Mouse (Mus musculus): ENCODE results near the gene Ttc6. TPM values are rescaled to one million over a fixed set of nuclear protein-coding genes. Genes with fewer than 3 reads are reported as not detected.

Gene Ttc6
- 0.11 and 0.18 TPM in 2 replicates for total RNA-seq (2012; rRNA removed)

DNA sequence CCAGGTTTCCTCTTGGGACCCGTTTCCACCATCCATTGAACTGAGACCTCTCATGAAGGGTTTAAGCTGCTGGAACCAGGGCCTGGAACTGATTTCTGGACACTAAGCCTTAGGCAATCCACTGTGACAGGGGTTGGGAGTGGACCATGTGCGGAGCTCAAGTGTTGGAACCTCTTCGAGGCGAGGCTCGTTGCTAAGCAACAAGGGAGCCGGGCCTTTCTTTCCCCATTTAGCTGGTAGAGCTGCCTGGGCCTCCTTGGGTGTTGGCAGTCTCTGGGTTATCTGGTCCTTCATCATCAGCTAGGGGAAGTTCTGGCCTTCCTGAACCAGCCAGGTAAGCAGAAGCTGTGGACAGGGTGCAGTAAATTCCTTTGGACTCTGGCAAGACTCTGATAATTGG, at the start of gene Ttc6:
Ttc6 (plus strand) TSS at position 205 of the 400 bp plus-strand sequence.
- TF ChIP-seq ZNF384 (IDR thresholded peaks at IDR 0.05; ENCODE audit: low read depth, low read length) (no peak), CHD2 (IDR thresholded peaks at IDR 0.05; ENCODE audit: low read depth, low read length) (no peak), ZC3H11A (IDR thresholded peaks at IDR 0.05; ENCODE audit: borderline replicate concordance, low read depth, low read length) (no peak), MAFK (IDR thresholded peaks at IDR 0.05; ENCODE audit: insufficient read depth, low read depth, low read length) (no peak), HCFC1 (IDR thresholded peaks at IDR 0.05; ENCODE audit: borderline replicate concordance, insufficient read depth, low read length) (no peak)

DNA sequence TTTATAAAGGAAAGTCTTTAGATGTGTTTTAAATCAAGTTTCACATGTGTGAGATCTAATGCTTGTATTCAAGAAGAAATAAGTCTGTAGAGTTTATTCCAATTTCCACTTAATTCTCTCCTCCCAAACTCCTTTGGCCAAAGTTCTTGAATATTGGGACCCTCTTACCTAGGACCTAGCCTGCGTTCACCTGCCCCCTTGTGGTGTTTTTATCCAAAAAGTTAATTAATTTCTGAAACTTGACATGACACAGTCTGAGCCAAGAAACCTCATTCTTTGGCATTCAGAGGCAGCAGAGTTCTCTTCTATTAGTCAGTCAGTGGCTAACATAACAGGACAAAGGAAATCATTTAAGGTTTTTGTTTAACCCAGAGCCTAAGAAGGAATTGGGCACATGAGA, 49.4 kb upstream of the Ttc6 start:
- in situ Hi-C loops (cut with MboI; ENCODE audit: low sequenced_read_pairs in 2 of 2, unreplicated experiment in 2 of 2), result no loop called here
- no peak for TF ChIP-seq CHD2 (IDR thresholded peaks at IDR 0.05; ENCODE audit: low read depth, low read length)
- TF ChIP-seq ZC3H11A (IDR thresholded peaks at IDR 0.05; ENCODE audit: borderline replicate concordance, low read depth, low read length), result no peak
- no peak for TF ChIP-seq HCFC1 (IDR thresholded peaks at IDR 0.05; ENCODE audit: borderline replicate concordance, insufficient read depth, low read length)
- no peak for TF ChIP-seq ZNF384 (IDR thresholded peaks at IDR 0.05; ENCODE audit: low read depth, low read length)
- TF ChIP-seq MAFK (IDR thresholded peaks at IDR 0.05; ENCODE audit: insufficient read depth, low read depth, low read length), result no peak
- H3K27ac ChIP-seq (ENCODE audit: insufficient read depth, low read depth, low read length, poor library complexity, severe bottlenecking), result no peak overlapping the region
- H3K4me1 ChIP-seq (ENCODE audit: control insufficient read depth in 2 of 2, insufficient read depth in 2 of 2, low read length in 2 of 2, poor library complexity in 1 of 2), result peaks cover 4 to 6% of the 10 kb centered on the region in 2 experiments; a peak in 2 of 4 replicates
- no peak overlapping the region for H3K4me3 ChIP-seq (ENCODE audit: insufficient read depth in 1 of 2, low read depth in 1 of 2, low read length in 2 of 2, poor library complexity in 1 of 2, severe bottlenecking in 1 of 2)
- no peaks in the 10 kb centered on the region for H3K9me3 ChIP-seq (ENCODE audit: control insufficient read depth, insufficient read depth, low read depth, low read length)
- no peak overlapping the region for H3K9ac ChIP-seq (ENCODE audit: insufficient read depth, low read depth, low read length, poor library complexity, severe bottlenecking)
- no peak for DNase-seq (ENCODE audit: low read depth, low spot score)
- H3K36me3 ChIP-seq (ENCODE audit: control insufficient read depth, insufficient read depth, low read length, poor library complexity, severe bottlenecking), result no peaks in the 10 kb centered on the region

More for the DNA sequence above, at the start of gene Ttc6:
- DNase-seq (ENCODE audit: low read depth, low spot score), result no peak
- no peaks in the 10 kb centered on the region for H3K4me1 ChIP-seq (ENCODE audit: control insufficient read depth in 2 of 2, insufficient read depth in 2 of 2, low read length in 2 of 2, poor library complexity in 1 of 2)
- no peak within 1 kb of the TSS for H3K9ac ChIP-seq (ENCODE audit: insufficient read depth, low read depth, low read length, poor library complexity, severe bottlenecking)
- in situ Hi-C loops (cut with MboI; ENCODE audit: low sequenced_read_pairs in 2 of 2, unreplicated experiment in 2 of 2), result no loop called here
- H3K27ac ChIP-seq (ENCODE audit: insufficient read depth, low read depth, low read length, poor library complexity, severe bottlenecking), result no peak within 1 kb of the TSS
- no peaks in the 10 kb centered on the region for H3K36me3 ChIP-seq (ENCODE audit: control insufficient read depth, insufficient read depth, low read length, poor library complexity, severe bottlenecking)
- no peaks in the 10 kb centered on the region for H3K9me3 ChIP-seq (ENCODE audit: control insufficient read depth, insufficient read depth, low read depth, low read length)
- no peak within 1 kb of the TSS for H3K4me3 ChIP-seq (ENCODE audit: insufficient read depth in 1 of 2, low read depth in 1 of 2, low read length in 2 of 2, poor library complexity in 1 of 2, severe bottlenecking in 1 of 2)

DNA sequence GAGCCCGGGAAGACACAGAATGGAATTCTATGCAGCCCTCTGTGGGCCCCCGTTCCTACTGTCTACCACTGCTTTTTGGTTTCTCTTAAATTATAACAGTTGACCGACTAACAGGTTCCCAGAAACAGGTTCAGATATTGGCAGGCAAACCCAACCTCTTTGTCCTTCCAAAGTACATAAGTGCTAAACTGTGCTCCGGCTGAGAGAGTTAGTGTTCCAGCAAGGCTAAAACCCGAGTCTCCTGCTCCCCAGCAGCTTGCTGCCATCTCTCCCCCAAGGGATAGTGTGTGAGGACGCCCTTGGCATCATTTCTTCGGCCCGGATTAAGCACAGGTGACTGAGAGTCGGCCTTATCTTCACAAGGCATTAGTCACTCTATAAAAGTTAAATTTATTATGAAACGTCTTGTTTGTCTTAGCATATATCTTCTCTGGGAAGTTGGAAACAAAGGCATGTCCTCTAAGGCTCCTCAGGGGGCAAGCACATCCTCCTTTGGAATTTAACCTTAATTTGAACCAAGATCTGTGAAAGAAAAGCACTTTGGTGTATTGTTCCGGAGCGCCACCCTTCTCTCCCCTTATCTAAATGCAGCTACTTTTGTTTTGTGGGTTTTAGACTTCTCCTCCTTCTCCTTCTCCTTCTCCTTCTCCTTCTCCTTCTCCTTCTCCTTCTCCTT, 48.1 kb upstream of the Ttc6 start:
- Histone ChIP-seq H3K36me3 (ENCODE audit: control insufficient read depth, insufficient read depth, low read length, poor library complexity, severe bottlenecking) (no peaks in the 10 kb centered on the region), H3K4me3 (ENCODE audit: insufficient read depth in 1 of 2, low read depth in 1 of 2, low read length in 2 of 2, poor library complexity in 1 of 2, severe bottlenecking in 1 of 2) (peak overlapping the region in 1 of 2 experiments; percentile 14; a peak in 2 of 4 replicates), H3K4me1 (ENCODE audit: control insufficient read depth in 2 of 2, insufficient read depth in 2 of 2, low read length in 2 of 2, poor library complexity in 1 of 2) (peaks cover 4 to 6% of the 10 kb centered on the region in 2 experiments; a peak in 2 of 4 replicates), H3K9ac (ENCODE audit: insufficient read depth, low read depth, low read length, poor library complexity, severe bottlenecking) (no peak overlapping the region), H3K27ac (ENCODE audit: insufficient read depth, low read depth, low read length, poor library complexity, severe bottlenecking) (no peak overlapping the region; the same call in 1 of the 2 replicates), H3K9me3 (ENCODE audit: control insufficient read depth, insufficient read depth, low read depth, low read length) (no peaks in the 10 kb centered on the region)
- no peak for TF ChIP-seq HCFC1 (IDR thresholded peaks at IDR 0.05; ENCODE audit: borderline replicate concordance, insufficient read depth, low read length)
- no peak for TF ChIP-seq CHD2 (IDR thresholded peaks at IDR 0.05; ENCODE audit: low read depth, low read length)
- no peak for TF ChIP-seq MAFK (IDR thresholded peaks at IDR 0.05; ENCODE audit: insufficient read depth, low read depth, low read length)
- no peak for TF ChIP-seq ZNF384 (IDR thresholded peaks at IDR 0.05; ENCODE audit: low read depth, low read length)
- no peak for TF ChIP-seq ZC3H11A (IDR thresholded peaks at IDR 0.05; ENCODE audit: borderline replicate concordance, low read depth, low read length)
- in situ Hi-C loops (cut with MboI; ENCODE audit: low sequenced_read_pairs in 2 of 2, unreplicated experiment in 2 of 2), result no loop called here
- no peak for DNase-seq (ENCODE audit: low read depth, low spot score)

DNA sequence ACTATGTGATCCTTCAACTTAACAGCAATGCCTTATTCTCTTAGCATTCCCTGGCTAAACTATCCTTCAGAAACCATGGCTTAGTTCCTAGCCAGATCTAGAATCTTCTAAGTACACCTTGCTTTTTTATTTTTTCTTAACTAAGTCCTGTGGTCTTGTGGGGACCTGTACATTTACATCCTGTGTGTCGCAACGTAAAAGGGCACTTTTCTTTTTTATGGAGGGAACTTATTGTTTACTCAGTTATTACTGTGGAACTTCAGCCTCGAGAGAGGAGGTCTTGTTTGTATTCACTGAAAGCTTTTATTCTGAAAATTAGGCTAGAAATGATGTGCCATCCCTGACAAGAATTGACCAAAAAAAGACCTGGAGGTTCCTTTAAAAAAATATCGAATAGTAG, 35.6 kb upstream of the Ttc6 start:
- H3K27ac ChIP-seq (ENCODE audit: insufficient read depth, low read depth, low read length, poor library complexity, severe bottlenecking), result no peak overlapping the region
- no peak overlapping the region for H3K4me3 ChIP-seq (ENCODE audit: insufficient read depth in 1 of 2, low read depth in 1 of 2, low read length in 2 of 2, poor library complexity in 1 of 2, severe bottlenecking in 1 of 2)
- no peaks in the 10 kb centered on the region for H3K9me3 ChIP-seq (ENCODE audit: control insufficient read depth, insufficient read depth, low read depth, low read length)
- no peak for DNase-seq (ENCODE audit: low read depth, low spot score)
- TF ChIP-seq MAFK (IDR thresholded peaks at IDR 0.05; ENCODE audit: insufficient read depth, low read depth, low read length), result no peak
- no peak for TF ChIP-seq ZC3H11A (IDR thresholded peaks at IDR 0.05; ENCODE audit: borderline replicate concordance, low read depth, low read length)
- TF ChIP-seq HCFC1 (IDR thresholded peaks at IDR 0.05; ENCODE audit: borderline replicate concordance, insufficient read depth, low read length), result no peak
- TF ChIP-seq CHD2 (IDR thresholded peaks at IDR 0.05; ENCODE audit: low read depth, low read length), result no peak
- in situ Hi-C loops (cut with MboI; ENCODE audit: low sequenced_read_pairs in 2 of 2, unreplicated experiment in 2 of 2), result no loop called here
- no peak overlapping the region for H3K9ac ChIP-seq (ENCODE audit: insufficient read depth, low read depth, low read length, poor library complexity, severe bottlenecking)
- H3K36me3 ChIP-seq (ENCODE audit: control insufficient read depth, insufficient read depth, low read length, poor library complexity, severe bottlenecking), result no peaks in the 10 kb centered on the region
- H3K4me1 ChIP-seq (ENCODE audit: control insufficient read depth in 2 of 2, insufficient read depth in 2 of 2, low read length in 2 of 2, poor library complexity in 1 of 2), result no peaks in the 10 kb centered on the region
